Comparison of ENCODE assay signal across 8 mouse cellular contexts in the genomic region with DNA sequence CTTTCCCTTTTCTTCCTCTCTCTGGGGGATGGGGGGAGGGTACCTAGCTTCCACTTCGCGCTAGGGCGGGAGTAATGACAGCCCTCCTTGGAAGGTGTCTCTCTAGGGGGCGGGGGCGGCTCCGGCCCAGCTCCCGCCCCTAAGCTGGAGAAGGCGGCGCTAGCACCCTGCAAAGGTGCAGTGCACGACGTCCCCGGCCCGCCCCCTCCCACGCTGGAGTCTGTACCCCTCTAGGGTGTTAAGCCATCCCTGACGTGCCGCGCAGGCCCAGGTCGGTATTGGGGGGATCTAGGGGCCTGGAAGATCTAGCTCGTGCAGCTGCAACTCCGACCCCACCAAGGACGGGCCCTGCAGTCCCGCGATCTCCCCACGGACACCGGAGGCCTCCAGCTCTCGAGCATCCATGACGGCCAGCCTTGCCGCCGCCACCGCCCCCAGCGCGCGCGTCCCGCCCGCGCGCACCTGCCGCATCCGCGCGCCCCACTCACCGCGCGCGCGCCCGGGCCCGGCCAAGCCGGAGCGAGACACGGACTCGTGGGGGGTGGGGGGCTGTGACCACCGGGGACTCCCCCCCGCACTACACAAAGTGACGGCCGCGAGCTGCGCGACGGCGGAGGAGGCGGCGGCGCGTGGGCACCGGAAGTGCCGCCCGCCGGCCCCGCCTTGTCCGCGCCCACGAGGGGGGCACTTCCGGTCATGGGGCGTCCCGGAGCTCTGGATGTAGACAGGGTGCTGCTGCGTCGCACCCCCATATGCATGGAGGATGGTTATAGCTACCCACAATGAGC. TPM values are rescaled to one million over a fixed set of nuclear protein-coding genes. Genes with fewer than 3 reads are reported as not detected.
DNase-seq lines count a peak whose midpoint lies in the region; ATAC-seq and TF ChIP-seq lines count a peak whose summit lies in the region.

Gene Zfp316, minus strand, starts transcription at position 660 of the 788 bp plus-strand sequence.

- no peaks in the 10 kb centered on the region for H3K9me3 ChIP-seq in G1E (replicated peaks)
- H3K9me3 ChIP-seq in lung, embryonic 16.5 days (ENCODE audit: control insufficient read depth, low read length), result no peaks in the 10 kb centered on the region

- peak; percentile 99 for TF ChIP-seq POLR2A in cerebellum, adult 2 months (IDR thresholded peaks at IDR 0.05; ENCODE audit: borderline replicate concordance, insufficient read depth, low read length)

- H3K9ac ChIP-seq in lung, embryonic 16.5 days (ENCODE audit: low read length), result peak within 1 kb of the TSS; percentile 84

- peak within 1 kb of the TSS; percentile 85 for H3K4me3 ChIP-seq in G1E (ENCODE audit: low read depth, low read length)
- peak within 1 kb of the TSS; percentile 88 for H3K4me3 ChIP-seq in cerebellum, adult 2 months (replicated peaks; ENCODE audit: insufficient read depth, low read depth, low read length)
- peak within 1 kb of the TSS; percentile 79 for H3K4me3 ChIP-seq in lung, embryonic 16.5 days (ENCODE audit: low read length)

- peaks cover 74% of the 10 kb centered on the region for H3K4me1 ChIP-seq in G1E (ENCODE audit: insufficient read depth, low read depth, low read length)
- H3K4me1 ChIP-seq in cerebellum, adult 2 months (ENCODE audit: control insufficient read depth, insufficient read depth, low read length), result peaks cover 27% of the 10 kb centered on the region
- H3K4me1 ChIP-seq in lung, embryonic 16.5 days (replicated peaks; ENCODE audit: control insufficient read depth, insufficient read depth, low read length), result peaks cover 11% of the 10 kb centered on the region

- H3K4me2 ChIP-seq in lung, embryonic 16.5 days (ENCODE audit: low read depth, low read length), result peak within 1 kb of the TSS; percentile 67

- under 1% methylated on average over 79 of the region's 79 CpGs for WGBS in cerebellum, adult 2 months
- WGBS in lung, embryonic 16.5 days, result under 1% methylated on average over 77 of the region's 79 CpGs

- H3K27me3 ChIP-seq in G1E (ENCODE audit: insufficient read depth, low read length), result peaks cover 1% of the 10 kb centered on the region; the same call in 1 of the 2 replicates
- no peaks in the 10 kb centered on the region for H3K27me3 ChIP-seq in cerebellum, adult 2 months (ENCODE audit: control insufficient read depth, insufficient read depth, low read length)
- no peaks in the 10 kb centered on the region for H3K27me3 ChIP-seq in lung, embryonic 16.5 days (ENCODE audit: control insufficient read depth, insufficient read depth, low read depth, low read length)

- peak; percentile 52 for ATAC-seq in G1E (ENCODE audit: extremely low read depth, insufficient number of reproducible peaks, low FRiP score, poor library complexity, severe bottlenecking)
- peak; percentile 36 to 39; a peak in 3 of 4 replicates for ATAC-seq in hematopoietic stem cell, adult 5-6 weeks (replicated peaks in 1 of 2; ENCODE audit: insufficient read depth in 1 of 2, low FRiP score in 2 of 2, low TSS enrichment in 1 of 2, low read depth in 1 of 2, poor library complexity in 2 of 2, severe bottlenecking in 2 of 2)
- ATAC-seq in lung, embryonic 16.5 days (ENCODE audit: low read depth), result peak; percentile 84

- peak; percentile 64 for DNase-seq in G1E (ENCODE audit: low spot score)
- peak; percentile 82 to 84 for DNase-seq in cerebellum, adult 2 months
- DNase-seq in frontal cortex, adult 2 months (ENCODE audit: extremely low spot score in 1 of 2, low spot score in 1 of 2), result peak in 1 of 2 experiments; percentile 71
- DNase-seq in layer of hippocampus, adult 9-11 months, result peak; percentile 73
- peak; percentile 34 for DNase-seq in ovary, postnatal 10 days (ENCODE audit: low spot score)
- DNase-seq in thymus, postnatal 0 days (ENCODE audit: low spot score), result peak; percentile 38

- H3K36me3 ChIP-seq in G1E (replicated peaks), result peaks cover 22% of the 10 kb centered on the region
- no peaks in the 10 kb centered on the region for H3K36me3 ChIP-seq in lung, embryonic 16.5 days (ENCODE audit: control insufficient read depth, insufficient read depth, low read length)

- no peak for TF ChIP-seq CTCF in G1E (IDR thresholded peaks at IDR 0.05; ENCODE audit: low read depth, low read length)
- TF ChIP-seq CTCF in cerebellum, adult 2 months (IDR thresholded peaks at IDR 0.05; ENCODE audit: borderline replicate concordance, insufficient read depth, low read depth, low read length), result no peak

- peak within 1 kb of the TSS; percentile 77 for H3K27ac ChIP-seq in cerebellum, adult 2 months (ENCODE audit: insufficient read depth, low read length)
- H3K27ac ChIP-seq in lung, embryonic 16.5 days (ENCODE audit: low read length), result peak within 1 kb of the TSS; percentile 36; the same call in 1 of the 2 replicates

RNA-seq across cellular contexts. Expression of gene Zfp316, which starts in this region (rescaled TPM):
- total RNA-seq in G1E (2014; fragmentation: Nextera tagmentation) (2.4 and 3.6 TPM in 2 replicates), G1E (2017) (3.4 and 3.7 TPM in 2 replicates)
- 8.2 and 9.6 TPM in 2 replicates for polyA plus RNA-seq in G1E (2012)
- 14.1 and 14.7 TPM in 2 replicates for polyA plus RNA-seq in cerebellum, adult 2 months (2012; rRNA removed)
- 14.9 and 15.7 TPM in 2 replicates for polyA plus RNA-seq in frontal cortex, adult 2 months (2012; rRNA removed)
- total RNA-seq in hematopoietic stem cell, adult 5-6 weeks (2017), result 5.4 and 8.0 TPM in 2 replicates
- polyA plus RNA-seq in lung, embryonic 16.5 days (2015; fragmentation: Nextera tagmentation; extraction: Ambion mirVana), result 0.92 and 1.2 TPM in 2 replicates
- 0.75 and 0.78 TPM in 2 replicates for polyA plus RNA-seq in thymus, postnatal 0 days (2015; fragmentation: Nextera tagmentation; extraction: Ambion mirVana)

Comparison
In these comparisons a context has a peak if more than half of its experiments do, and no peak if none do; other contexts are left out.
1. Peak in DNase-seq in thymus, postnatal 0 days; RNA of the gene not detected or under 1 TPM.